Mouse (Mus musculus) lung, adult 2 months (tissue): Measurements from ENCODE around the gene Polr1a.

ENCODE experiments used
- CTCF ChIP-seq: fragments of 200-500 bp; IDR thresholded peaks from 2 replicates; pipeline ENCODE4 v1.5.1; 2011; ENCODE audit warnings: mild to moderate bottlenecking, low read length, control low read depth; ENCODE audit not compliant: insufficient read depth
- POLR2A ChIP-seq: fragments of 200-500 bp; IDR thresholded peaks from 2 replicates; pipeline ENCODE4 v1.6.1; 2011; ENCODE audit warnings: low read depth, mild to moderate bottlenecking, control low read depth, low read length, borderline replicate concordance; ENCODE audit errors: extremely low read depth

DNA sequence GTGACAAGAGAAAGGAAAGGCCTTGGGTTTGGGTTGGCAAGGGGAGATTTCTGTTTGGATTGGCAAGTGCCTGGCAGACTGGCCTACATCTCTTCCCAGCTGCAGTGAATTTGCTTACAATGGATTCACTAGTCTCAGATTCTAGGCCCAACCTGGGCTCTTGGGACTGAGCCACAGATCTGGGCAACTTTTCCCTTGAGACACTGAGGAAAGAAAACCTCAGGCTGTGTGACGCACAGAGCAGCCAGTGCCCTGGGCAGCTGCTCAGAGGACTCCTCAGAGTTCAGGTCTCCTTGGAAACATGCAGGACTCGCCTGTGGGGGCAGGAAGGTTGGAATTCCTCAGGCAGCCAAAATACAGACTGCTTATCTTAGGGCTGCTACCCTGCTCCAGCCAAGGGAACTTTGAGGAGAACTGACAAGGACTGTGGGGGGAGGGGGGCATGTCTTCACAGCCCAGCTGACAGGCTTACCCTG, 25.3 kb downstream of the Polr1a start:
- TF ChIP-seq CTCF: no peak
- TF ChIP-seq POLR2A: no peak
